Mouse (Mus musculus) bone marrow, adult 2 months (tissue): ENCODE results near the gene Mrpl48. TPM values are rescaled to one million over a fixed set of nuclear protein-coding genes. Genes with fewer than 3 reads are reported as not detected.

Source experiments
- H3K27ac ChIP-seq: fragments of 200-500 bp; 2 replicates; pipeline ENCODE4 v1.5.1; 2012; ENCODE audit warnings: low read depth, mild to moderate bottlenecking, control low read depth, inconsistent platforms, low read length; ENCODE audit not compliant: control insufficient read depth, poor library complexity, insufficient read depth
- H3K4me1 ChIP-seq: fragments of 200-500 bp; 2 replicates; pipeline ENCODE4 v1.6.1; 2011; ENCODE audit warnings: low read length; ENCODE audit not compliant: control insufficient read depth, insufficient read depth
- H3K4me3 ChIP-seq: fragments of 200-500 bp; replicated peaks from 2 replicates; pipeline ENCODE3; 2011; ENCODE audit warnings: mild to moderate bottlenecking, low read depth, low read length, control low read depth; ENCODE audit not compliant: control insufficient read depth
- CTCF ChIP-seq: fragments of 200-500 bp; IDR thresholded peaks from 2 replicates; pipeline ENCODE4 v1.5.1; 2011; ENCODE audit warnings: low read length, control low read depth; ENCODE audit not compliant: control insufficient read depth, insufficient read depth
- POLR2A ChIP-seq: fragments of 200-500 bp; IDR thresholded peaks from 2 replicates; pipeline ENCODE4 v1.6.1; 2011; ENCODE audit warnings: low read depth, mild to moderate bottlenecking, control low read depth, low read length, borderline replicate concordance; ENCODE audit not compliant: control insufficient read depth
- WGBS: fragments of 180-500 bp; shearing (Covaris S2); methylation state at CpG from one replicate; pipeline ENCODE4 v1.1.7; 2018; 5-methylcytosine and 5-hydroxymethylcytosine counted together
- polyA plus RNA-seq: library from polyadenylated mRNA; stranded (reverse); fragments of >200 nt; gene quantifications from 2 replicates; pipeline ENCODE4 v1.2.4, GENCODE M21; 2011; ENCODE audit warnings: low replicate concordance; ENCODE audit not compliant: missing spikeins, insufficient read depth, insufficient read length

Mrpl48 gene
- polyA plus RNA-seq, 1 experiment, result 37.9 TPM

DNA sequence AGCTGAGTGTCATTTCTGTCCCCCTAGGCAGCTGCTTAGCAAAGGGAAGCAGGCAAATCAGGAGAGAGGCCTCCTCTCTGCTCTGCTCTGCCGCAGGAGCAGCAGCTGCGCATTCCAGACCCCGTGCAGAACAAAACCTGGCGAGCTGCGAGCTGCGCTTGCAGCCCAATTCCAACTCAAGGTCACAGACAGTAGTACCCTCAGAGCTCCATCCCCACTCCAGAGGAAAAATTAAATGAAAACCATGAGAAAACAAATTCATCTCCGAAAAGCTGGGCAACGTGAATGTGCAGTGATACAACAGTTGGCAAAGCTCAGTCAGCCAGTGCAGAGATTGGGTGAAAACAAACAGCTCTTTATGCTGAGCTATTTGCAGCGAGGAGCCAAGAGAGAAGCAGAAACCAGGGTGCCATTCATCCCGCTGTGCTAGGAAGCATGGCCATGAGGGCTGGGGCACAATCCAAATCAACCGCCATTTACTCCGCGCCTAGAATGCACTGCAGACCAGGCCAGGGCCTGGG, 52.6 kb downstream of the Mrpl48 start:
- Histone ChIP-seq H3K4me1 (peaks cover 2% of the 10 kb centered on the region; the same call in 1 of the 2 replicates), H3K4me3 (no peak overlapping the region), H3K27ac (no peak overlapping the region)
- TF ChIP-seq CTCF (no peak), POLR2A (no peak)
- WGBS, result 92% methylated on average over 13 of the region's 13 CpGs

DNA sequence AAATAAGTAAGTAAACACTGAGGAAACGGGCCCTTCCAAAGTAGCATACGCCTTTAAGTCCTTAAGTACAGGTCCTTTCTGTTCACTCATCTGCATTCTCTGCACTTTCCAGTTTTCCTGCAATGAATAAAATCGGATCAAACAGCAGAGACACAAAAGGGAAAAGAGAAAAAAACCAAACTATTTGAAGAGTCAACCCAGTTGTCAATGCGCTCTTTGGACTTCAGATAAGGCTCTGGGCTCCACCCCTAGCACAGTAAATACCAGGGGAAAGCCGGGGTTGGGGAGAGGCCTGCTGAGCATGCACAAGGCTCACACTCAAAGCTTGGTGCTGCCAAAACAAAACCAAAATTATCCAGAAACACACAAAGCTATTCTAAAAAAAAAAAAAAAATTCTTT, 53.2 kb downstream of the Mrpl48 start:
- WGBS, result 85% methylated on average over 5 of the region's 5 CpGs
- Histone ChIP-seq H3K4me1 (peaks cover 2% of the 10 kb centered on the region; the same call in 1 of the 2 replicates), H3K27ac (no peak overlapping the region), H3K4me3 (no peak overlapping the region)
- TF ChIP-seq CTCF (no peak), POLR2A (no peak)

DNA sequence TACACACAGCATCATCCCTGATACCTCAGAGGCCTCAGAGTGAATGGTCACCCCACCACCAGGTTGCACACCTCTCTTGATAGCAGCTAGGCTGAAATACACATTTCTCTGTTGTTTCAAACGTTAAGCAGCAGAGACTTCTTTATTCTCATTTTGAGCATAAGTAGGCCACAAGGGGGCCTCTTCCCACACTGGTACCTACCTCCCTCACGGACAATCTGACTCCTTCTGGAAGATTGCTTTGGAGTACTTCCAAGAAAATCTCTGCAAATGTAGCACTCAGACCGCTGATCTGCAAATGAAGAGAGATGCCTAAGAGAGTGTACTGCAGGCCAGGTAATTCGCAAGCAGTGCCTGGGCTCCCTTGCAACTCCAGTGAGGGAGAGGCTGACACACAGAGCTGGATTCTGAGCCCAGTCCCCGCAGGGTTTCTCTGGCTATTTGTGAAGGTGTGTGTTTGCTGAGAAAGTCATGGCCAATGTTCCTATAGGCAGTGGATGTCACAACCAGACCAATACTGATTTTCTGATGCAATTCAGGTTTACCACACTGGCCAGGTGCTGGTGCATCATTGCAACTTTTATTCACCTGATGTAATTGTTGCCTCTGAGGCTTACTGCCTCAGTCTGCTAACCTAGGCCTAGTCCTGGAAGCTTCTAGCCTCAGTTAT, 57.6 kb downstream of the Mrpl48 start:
- WGBS, result 74% methylated on average over 5 of the region's 5 CpGs
- TF ChIP-seq POLR2A (no peak), CTCF (no peak)
- Histone ChIP-seq H3K4me1 (no peaks in the 10 kb centered on the region; the same call in 1 of the 2 replicates), H3K4me3 (no peak overlapping the region), H3K27ac (no peak overlapping the region)

DNA sequence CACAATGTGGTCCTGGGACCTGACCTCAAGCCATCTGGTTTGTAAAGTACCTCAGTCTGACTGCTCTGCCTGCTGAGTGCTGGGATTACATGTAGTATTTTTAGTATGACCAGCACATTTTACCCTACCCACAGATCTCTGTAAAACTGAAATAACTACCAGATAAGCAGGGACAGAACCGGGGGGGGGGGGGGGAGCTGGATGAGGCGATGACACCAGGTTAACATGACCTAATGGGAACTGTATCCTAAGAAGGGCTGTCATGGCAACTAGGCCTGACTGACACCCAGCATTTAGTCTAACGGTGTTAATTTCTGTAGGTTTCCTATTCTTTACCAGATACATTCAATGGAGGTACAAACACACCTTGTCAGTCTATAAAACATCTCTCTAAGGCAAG, 58.3 kb downstream of the Mrpl48 start:
- TF ChIP-seq POLR2A (no peak), CTCF (no peak)
- 87% methylated on average over 3 of the region's 3 CpGs for WGBS
- no peaks in the 10 kb centered on the region; the same call in 1 of the 2 replicates for H3K4me1 ChIP-seq
- H3K4me3 ChIP-seq, result no peak overlapping the region
- no peak overlapping the region for H3K27ac ChIP-seq

DNA sequence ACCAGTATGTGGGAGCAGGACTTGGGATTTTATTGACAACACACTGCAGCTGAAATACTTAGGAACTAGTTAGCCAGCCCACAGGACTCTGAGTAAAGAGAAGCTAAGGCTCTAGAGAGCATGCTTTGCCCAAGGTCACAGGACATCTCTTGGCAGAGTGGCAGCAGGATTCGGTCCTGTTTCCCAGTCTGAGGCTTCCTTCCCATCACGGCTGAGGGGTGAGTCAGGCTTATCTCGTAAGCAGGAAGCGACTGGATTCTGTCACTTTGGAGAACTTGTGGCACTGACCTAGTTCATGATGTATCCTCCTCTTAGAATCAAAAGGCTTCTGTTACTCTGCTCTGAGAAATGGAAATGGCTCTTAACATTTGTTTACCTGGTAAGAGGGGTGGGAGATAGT, 60.5 kb downstream of the Mrpl48 start:
- WGBS, result 72% methylated on average over 4 of the region's 4 CpGs
- TF ChIP-seq POLR2A, result no peak
- no peak overlapping the region for H3K27ac ChIP-seq
- no peaks in the 10 kb centered on the region; the same call in 1 of the 2 replicates for H3K4me1 ChIP-seq
- H3K4me3 ChIP-seq, result no peak overlapping the region

DNA sequence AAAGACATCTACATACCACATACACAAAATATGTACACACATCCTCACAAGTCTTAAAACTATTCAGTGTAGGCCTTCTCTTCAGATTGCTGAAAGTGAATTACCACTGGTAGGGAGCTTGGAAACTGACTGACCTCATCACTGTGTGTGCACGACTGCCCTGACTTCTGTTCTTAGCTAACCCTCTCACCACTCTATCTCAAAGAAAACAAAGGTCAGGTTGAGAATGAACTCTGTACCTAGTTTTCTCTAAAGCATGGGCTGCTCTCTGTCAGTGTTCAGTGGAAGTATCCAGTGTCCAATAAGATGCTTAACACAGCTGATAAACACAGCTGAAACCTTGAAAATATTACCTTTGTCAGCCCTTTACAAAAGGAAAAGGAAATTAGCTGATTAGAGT, 63.7 kb downstream of the Mrpl48 start:
- no peak overlapping the region for H3K4me3 ChIP-seq
- H3K27ac ChIP-seq, result no peak overlapping the region
- no peaks in the 10 kb centered on the region; the same call in 1 of the 2 replicates for H3K4me1 ChIP-seq
- TF ChIP-seq POLR2A (no peak), CTCF (no peak)
- WGBS, result 69% methylated on average over 1 of the region's 1 CpGs

DNA sequence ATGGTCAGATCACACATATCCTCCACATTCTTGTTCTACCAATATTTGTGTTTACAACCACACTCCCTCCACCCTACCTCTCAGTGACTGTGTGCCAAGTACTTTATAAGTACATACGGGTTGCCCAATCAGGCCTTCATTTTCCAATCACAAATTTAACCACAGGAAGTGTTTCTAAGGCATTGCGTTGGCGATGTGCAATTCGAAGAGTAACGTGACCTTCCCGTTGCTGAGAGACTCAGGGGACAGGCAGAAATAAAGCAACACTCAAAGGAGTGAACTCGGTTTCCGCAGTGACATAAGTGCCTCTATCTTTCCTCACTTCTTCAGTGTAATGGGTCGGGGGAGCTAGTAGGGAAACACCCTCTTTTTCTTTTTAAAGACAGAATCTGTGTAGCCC, 68.6 kb downstream of the Mrpl48 start:
- TF ChIP-seq CTCF (no peak), POLR2A (no peak)
- whole genome bisulfite sequencing, result 55% methylated on average over 9 of the region's 9 CpGs
- Histone ChIP-seq H3K4me1 (peaks cover 1% of the 10 kb centered on the region; the same call in 1 of the 2 replicates), H3K27ac (peak overlapping the region; percentile 78), H3K4me3 (no peak overlapping the region)

DNA sequence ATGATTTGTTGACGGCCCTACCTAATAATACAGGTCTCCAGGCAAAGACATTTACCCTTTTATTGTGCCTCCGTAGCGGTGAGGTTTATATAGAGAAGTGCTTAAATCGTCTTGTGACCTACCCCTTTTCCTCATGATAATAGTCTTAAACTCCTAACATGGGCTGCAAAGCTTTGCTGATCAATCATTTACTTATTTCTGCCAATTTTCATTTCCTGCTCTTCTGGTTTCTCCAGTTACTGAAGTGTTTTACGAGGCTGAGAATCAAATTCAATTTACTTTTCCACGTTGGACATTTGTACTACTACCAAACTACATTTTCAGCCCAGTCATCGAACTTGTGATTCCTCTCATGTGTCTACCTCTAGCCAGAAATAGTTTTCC, 70.6 kb downstream of the Mrpl48 start:
- TF ChIP-seq CTCF (no peak), POLR2A (no peak)
- H3K4me3 ChIP-seq, result peak overlapping the region; percentile 92
- no peak overlapping the region for H3K27ac ChIP-seq
- 13% methylated on average over 7 of the region's 7 CpGs for WGBS
- H3K4me1 ChIP-seq, result peaks cover 1% of the 10 kb centered on the region; the same call in 1 of the 2 replicates
